Mouse (Mus musculus) c-Kit-negative CD71-positive TER-119-positive erythroid progenitor cells, embryonic 14.5 days (primary cell): ENCODE data around the gene Pef1.
A peak's percentile ranks its signal among the peaks of the same experiment; 100 is the strongest.

Source experiments
- DNase-seq: peaks from one replicate; pipeline ENCODE4 v3.0.0-alpha.2; 2013; ENCODE audit warnings: low read depth, low spot score

Gene Pef1

GRCm38 (mm10) chr4:130138441-130139213 lies 36.3 kb downstream of the Pef1 start:
- no peak for DNase-seq

GRCm38 (mm10) chr4:130139214-130139492 lies 36.8 kb downstream of the Pef1 start, which contains the start of gene Hcrtr1:
Gene Hcrtr1 (minus strand): TSS chr4:130139359.
- no peak for DNase-seq

GRCm38 (mm10) chr4:130140992-130141402 lies 38.6 kb downstream of the Pef1 start:
- no peak for DNase-seq

GRCm38 (mm10) chr4:130141786-130142185 lies 39.4 kb downstream of the Pef1 start:
- DNase-seq = no peak

GRCm38 (mm10) chr4:130148405-130148804 lies 46.0 kb downstream of the Pef1 start:
- DNase-seq = no peak

- no peak for DNase-seq
Observed at GRCm38 (mm10) chr4:130154250-130154649, 51.9 kb downstream of the Pef1 start.

- no peak for DNase-seq
Observed at GRCm38 (mm10) chr4:130156812-130157371, 54.5 kb downstream of the Pef1 start.

GRCm38 (mm10) chr4:130161349-130161748 lies 59.0 kb downstream of the Pef1 start:
- DNase-seq = no peak

GRCm38 (mm10) chr4:130163391-130163861 lies 61.1 kb downstream of the Pef1 start:
- DNase-seq = no peak

- no peak for DNase-seq
Observed at GRCm38 (mm10) chr4:130164121-130164520, 61.8 kb downstream of the Pef1 start.

GRCm38 (mm10) chr4:130166061-130166460 lies 63.7 kb downstream of the Pef1 start:
- DNase-seq = no peak

- DNase-seq = no peak
Observed at GRCm38 (mm10) chr4:130166592-130166991, 64.2 kb downstream of the Pef1 start.

- no peak for DNase-seq
Observed at GRCm38 (mm10) chr4:130167321-130167720, 65.0 kb downstream of the Pef1 start.

- DNase-seq = no peak
Observed at GRCm38 (mm10) chr4:130167814-130168213, 65.5 kb downstream of the Pef1 start.

- no peak for DNase-seq
Observed at GRCm38 (mm10) chr4:130168280-130169183, 66.2 kb downstream of the Pef1 start.

- DNase-seq = no peak
Observed at GRCm38 (mm10) chr4:130169411-130169971, 67.1 kb downstream of the Pef1 start.

- no peak for DNase-seq
Observed at GRCm38 (mm10) chr4:130170362-130170761, 68.0 kb downstream of the Pef1 start.

- DNase-seq = no peak
Observed at GRCm38 (mm10) chr4:130171951-130172765, 69.8 kb downstream of the Pef1 start.

GRCm38 (mm10) chr4:130173060-130173822 lies 70.9 kb downstream of the Pef1 start:
- DNase-seq = peak; percentile 69

GRCm38 (mm10) chr4:130173911-130174311 lies 71.6 kb downstream of the Pef1 start:
- DNase-seq = peak; percentile 15
